Mouse (Mus musculus) adrenal gland, postnatal 36 days (tissue): ENCODE results near the gene Enoph1. TPM values are rescaled to one million over a fixed set of nuclear protein-coding genes. Genes with fewer than 3 reads are reported as not detected.

ENCODE experiments used
- DNase-seq, 2 experiments: peaks; one replicate each; pipeline ENCODE4 v3.0.0; 2021; ENCODE audit warnings: mixed read lengths in 1 of 2
- long read RNA-seq, 2 experiments: library from polyadenylated mRNA; stranded (forward); transcript quantifications; one replicate each; pipeline ENCODE4 v2.0.0; 2021; ENCODE audit warnings: borderline sequencing depth in 2 of 2
- total RNA-seq, 2 experiments: library from RNA; stranded (reverse); gene quantifications; 2 replicates each; pipeline ENCODE4 v1.2.3; 2021

Enoph1 gene
- total RNA-seq: 10 to 100 TPM; 33.2 to 36.6 TPM
- long read RNA-seq, experiment 1, transcript Enoph1-202 (6 exons, 1,833 nt): major isoform, 52 of 64 reads
- long read RNA-seq, experiment 1, partial matches to known transcripts: 5 of 64 reads
- long read RNA-seq, experiment 1, other reads (novel, unspliced or antisense): 7 of 64 reads
- long read RNA-seq, experiment 2, transcript Enoph1-202 (6 exons, 1,833 nt): major isoform, 12 of 14 reads
- long read RNA-seq, experiment 2, partial matches to known transcripts: 0 of 14 reads
- long read RNA-seq, experiment 2, other reads (novel, unspliced or antisense): 2 of 14 reads

DNA sequence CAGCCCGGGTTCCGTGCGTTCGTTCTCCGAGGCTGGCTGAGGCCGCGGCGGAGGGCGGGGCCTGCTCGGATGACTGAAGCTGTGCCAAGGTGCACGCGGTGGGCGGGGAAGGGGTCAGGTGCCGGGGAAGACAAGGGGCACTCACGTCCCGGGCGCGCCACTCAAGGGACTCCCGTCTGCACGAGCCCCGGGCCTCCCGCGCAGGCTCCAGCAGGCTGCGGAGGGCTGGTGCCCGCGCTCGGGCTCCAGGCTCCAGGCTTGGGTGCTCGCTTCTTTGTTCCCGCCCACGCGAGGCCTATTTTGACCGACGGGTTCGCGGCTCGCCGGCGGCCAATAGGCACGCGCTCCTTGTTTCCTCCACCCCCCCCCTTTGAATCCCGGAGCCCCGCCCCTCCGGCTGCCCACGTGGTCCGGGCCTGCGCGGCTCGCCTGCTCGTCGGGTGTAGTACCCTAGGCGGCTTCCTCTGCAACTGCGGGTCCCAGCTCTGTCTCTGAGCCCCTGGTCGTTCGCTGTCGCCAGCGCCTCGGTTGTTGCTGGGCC is at the start of gene Enoph1, which contains the start of gene Hnrnpdl:
Gene Enoph1, plus strand, starts transcription at position 384 of the 541 bp plus-strand sequence.
Gene Hnrnpdl, minus strand, starts transcription at position 63 of the 541 bp plus-strand sequence.
- peak; percentile 94 to 96 for DNase-seq

DNA sequence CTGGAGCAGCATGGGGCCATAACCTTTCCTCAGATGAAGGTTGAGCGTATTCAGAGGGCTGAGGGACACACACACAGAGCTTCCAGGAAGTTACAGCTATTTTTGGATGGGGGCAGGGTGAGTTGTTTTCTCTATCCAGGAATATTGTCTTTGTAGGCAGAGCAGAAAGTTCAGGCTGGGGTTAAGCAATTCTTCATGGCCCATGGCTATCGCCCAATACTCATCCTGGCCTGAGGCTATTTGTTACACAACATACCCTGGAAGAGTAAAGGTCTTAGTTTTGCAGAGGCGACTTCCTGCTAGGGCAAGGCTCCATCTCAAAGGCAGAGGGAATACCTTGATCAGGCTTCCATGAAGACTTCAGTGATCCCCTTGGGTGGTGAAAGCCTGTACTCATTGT is 45.6 kb upstream of the Enoph1 start:
- DNase-seq: peak in 1 of 2 experiments; percentile 29

DNA sequence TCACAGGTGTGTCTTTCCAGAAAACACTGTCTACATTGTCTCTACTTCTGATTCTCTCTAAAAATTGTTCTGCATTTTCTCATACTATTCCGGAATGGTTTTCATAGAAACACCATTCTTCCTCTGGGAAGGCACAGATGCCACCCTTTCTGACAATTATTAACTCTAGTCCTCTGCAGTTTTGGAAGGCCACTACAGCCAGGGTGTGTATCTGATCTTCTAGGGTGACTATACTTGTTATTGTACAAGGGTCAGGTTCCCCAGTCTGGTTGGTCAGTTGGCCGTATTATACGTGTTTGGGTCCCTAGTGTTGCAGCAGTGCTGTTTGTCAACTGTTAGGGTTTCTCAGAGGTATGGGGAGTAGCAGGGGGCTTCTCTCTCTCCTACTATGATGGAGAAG is 45.1 kb upstream of the Enoph1 start:
- DNase-seq: no peak

- DNase-seq: no peak
These were observed 39.7 kb upstream of the Enoph1 start for GRCm38 (mm10) chr5:100000048-100000447.

DNA sequence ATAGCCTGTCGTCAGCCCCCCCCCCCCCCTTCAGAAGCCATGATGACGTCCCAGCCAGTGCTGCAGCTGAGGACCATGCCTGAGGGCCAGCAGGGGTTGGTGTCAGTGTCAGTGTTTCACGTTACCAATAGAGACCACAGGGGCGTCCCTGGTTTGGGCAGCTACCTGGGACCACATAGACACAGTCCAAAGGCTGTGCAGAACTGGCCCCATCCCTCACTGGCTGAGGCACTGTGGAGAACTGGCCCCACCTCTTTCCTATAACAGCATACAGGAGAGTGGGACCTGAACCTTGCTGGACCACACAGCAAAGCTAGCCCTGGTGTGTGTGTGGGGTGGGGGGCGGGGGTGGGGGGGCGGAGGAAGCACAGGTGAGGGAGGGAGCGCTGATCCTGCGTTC is 39.3 kb upstream of the Enoph1 start:
- no peak for DNase-seq

- no peak for DNase-seq
These were observed 35.9 kb upstream of the Enoph1 start for GRCm38 (mm10) chr5:100003895-100004294.

DNA sequence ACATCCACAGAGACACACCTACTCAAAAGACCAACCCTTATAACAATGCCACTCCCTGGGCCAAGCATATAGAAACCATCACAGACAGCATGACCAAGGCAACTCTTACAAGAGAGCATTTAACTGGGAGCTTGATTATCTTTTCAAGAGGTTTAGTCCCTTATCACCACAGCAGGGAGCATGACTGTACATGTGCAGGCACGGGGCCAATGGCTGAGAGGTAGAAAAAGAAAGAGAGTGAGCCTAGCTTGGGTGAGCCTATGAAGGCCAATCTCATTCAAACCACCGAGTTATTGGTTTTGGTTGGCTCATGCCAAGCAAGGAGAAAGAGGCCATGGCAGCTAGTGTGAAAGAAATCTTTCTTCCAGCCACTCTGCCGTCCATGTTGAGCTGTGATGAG is 34.4 kb upstream of the Enoph1 start:
- DNase-seq: peak; percentile 24 to 37

GRCm38 (mm10) chr5:100005896-100006295 is 33.9 kb upstream of the Enoph1 start:
- no peak for DNase-seq

- DNase-seq: no peak
These were observed 33.3 kb upstream of the Enoph1 start for GRCm38 (mm10) chr5:100006324-100007039.

DNA sequence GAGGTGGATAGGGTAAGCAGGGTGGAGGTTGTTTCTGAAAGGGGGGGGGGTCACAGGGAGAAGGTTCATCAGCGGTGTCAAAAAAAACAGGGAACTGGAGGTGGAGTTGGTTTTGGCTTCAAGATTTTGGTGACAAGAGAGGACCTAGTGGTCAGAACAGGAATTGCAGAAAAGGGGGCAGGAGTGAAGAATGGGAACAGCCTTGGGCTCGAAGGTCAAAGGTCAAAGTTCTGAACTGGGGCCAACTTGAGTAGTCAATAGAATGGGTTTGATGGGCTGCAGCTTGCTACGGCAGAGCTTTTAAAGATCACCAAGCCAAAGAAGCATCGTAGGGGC is 32.8 kb upstream of the Enoph1 start:
- no peak for DNase-seq

- no peak for DNase-seq
These were observed 31.3 kb upstream of the Enoph1 start for GRCm38 (mm10) chr5:100008485-100008884.

- DNase-seq: no peak
These were observed 27.2 kb upstream of the Enoph1 start for GRCm38 (mm10) chr5:100012599-100012998.

DNA sequence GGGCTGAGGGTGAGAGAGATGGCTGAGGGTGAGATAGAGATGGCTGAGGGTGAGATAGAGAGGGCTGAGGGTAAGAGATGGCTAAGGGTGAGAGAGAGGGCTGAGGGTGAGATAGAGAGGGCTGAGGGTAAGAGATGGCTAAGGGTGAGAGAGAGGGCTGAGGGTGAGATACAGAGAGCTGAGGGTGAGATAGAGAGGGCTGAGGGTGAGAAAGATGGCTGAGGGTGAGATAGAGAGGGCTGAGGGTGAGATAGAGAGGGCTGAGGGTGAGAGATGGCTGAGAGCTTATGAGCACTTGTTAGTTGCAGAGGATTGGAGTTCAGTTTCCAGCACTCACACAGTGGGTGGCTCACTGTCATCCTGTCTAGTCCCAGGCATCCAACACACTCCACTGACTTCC is 19.7 kb upstream of the Enoph1 start:
- no peak for DNase-seq

GRCm38 (mm10) chr5:100024403-100024802 is 15.4 kb upstream of the Enoph1 start:
- no peak for DNase-seq

DNA sequence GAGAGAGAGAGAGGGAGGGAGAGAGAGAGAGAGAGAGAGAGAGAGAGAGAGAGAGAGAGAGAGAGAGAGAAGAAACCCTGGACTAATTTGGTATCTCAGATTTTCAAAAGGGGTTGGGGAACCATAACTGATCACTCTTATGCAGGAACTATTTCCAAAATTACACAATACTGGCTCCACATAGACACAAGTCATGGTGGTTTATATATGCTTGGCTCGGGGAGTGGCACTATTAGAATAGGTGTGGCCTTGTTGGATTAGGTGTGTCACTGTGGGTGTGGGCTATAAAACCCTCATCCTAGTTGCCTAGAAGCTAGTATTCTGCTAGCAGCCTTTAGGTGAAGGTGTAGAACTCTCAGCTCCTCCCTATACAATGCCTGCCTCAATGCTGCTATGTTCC is 14.9 kb upstream of the Enoph1 start:
- DNase-seq: no peak

GRCm38 (mm10) chr5:100030069-100030468 is 9.7 kb upstream of the Enoph1 start:
- DNase-seq: no peak

- no peak for DNase-seq
These were observed 7.7 kb upstream of the Enoph1 start for GRCm38 (mm10) chr5:100032107-100032506.

GRCm38 (mm10) chr5:100032646-100033045 is 7.1 kb upstream of the Enoph1 start:
- DNase-seq: no peak

DNA sequence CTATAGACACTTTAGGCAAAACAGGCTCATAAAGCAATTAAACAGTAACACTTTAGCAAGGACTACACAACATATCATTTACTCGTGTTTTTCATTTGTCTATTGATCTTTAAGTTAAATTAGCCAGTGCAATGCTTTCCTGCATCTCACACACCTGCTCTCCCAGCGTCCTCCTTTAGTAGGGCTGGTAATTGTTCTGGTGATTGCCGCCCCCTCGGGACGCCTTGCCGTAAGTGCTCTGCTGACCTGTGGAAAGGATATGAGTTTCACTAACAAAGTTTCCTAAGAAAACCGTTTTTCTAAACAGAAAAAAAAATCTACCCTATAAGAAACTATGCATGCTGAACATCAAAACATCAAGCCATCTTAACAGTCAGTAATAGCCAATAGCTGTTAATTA is 3.8 kb upstream of the Enoph1 start:
- DNase-seq: peak in 1 of 2 experiments; percentile 28

- DNase-seq: peak in 1 of 2 experiments; percentile 42
These were observed 3.1 kb upstream of the Enoph1 start for GRCm38 (mm10) chr5:100036681-100037080.

DNA sequence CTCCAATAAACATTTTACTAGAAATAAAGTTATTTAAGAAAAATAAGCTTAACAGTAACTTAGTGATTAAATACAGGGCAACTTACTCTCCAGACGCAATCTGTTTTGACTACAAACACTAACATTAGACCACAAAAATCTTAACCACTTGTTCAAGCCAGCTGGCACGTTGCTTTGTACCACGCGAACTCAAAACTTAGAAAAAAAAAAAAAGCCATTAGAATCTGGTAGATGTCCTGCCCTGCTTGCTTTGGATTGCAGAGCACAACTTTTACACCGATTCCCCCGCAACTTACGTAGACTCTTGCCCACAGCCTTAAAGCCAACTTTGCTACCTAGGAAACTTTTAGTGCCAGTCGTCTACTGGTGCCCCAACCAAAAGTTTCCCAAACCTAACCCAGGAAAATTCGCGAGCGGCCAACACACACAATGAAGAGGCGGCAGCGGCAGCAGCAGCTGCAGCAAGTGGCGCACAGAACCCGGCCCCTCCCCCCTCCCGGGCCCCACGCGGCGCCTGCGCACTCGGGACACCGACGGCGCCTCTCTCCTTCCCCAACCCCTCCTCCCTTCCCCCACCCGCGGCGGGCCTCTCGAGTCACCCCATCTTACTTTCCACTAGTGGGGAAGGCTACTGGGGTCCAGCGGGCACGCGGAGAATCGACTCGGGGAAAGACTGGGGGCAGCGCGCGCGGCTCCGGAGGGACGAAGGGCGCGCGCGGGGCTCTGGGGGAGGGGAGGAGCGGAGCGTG is 1.6 kb upstream of the Enoph1 start:
- DNase-seq: peak; percentile 94 to 98

- peak; percentile 98 to 99 for DNase-seq
These were observed 827 bp upstream of the Enoph1 start for GRCm38 (mm10) chr5:100038714-100039601.
